Mouse (Mus musculus) heart, adult 11 months (tissue): ENCODE results near the gene Slc4a1ap.
A peak's percentile ranks its signal among the peaks of the same experiment; 100 is the strongest.
"Not testable (repeated sequence)": the region's sequence is repeated elsewhere in the genome, so short reads cannot be mapped to it uniquely, and the experiment has no call there.

Source experiments
- DNase-seq: peaks from one replicate; pipeline ENCODE4 v3.0.0; 2022

The Slc4a1ap gene

DNA sequence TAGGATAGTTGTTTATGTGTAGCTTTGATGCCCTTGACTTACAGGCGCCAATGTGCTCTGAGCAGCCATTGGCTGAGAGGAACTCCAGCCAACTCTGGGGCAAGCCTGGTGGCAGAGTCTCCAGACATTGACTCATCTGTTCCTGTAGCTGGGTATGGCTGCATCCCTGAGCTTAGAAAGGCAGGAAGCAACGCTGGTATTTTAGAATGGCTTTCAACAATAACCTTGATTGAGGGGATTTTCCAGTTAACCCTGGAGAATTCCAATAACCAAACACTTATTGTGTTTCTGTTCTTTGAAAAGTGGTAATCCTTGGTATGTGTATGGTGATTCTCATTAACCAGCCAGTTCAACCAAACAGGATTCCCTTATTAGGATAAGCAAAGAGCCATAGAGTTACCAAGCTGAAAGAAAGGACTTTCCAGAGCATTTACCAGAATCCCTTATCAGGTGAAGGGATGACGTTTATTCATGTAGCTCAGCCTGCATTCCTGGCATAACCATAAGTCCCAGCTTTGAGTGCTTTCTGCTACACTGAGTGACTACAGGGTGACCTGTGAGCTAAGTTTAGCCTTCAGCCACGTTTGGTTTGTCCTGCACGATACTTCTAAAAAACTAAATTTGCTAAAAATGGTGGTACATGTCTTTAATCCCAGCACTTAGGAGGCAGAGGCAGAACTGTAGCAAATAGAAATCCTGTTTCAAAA is 41.3 kb downstream of the Slc4a1ap start:
- peak; percentile 73 for DNase-seq

DNA sequence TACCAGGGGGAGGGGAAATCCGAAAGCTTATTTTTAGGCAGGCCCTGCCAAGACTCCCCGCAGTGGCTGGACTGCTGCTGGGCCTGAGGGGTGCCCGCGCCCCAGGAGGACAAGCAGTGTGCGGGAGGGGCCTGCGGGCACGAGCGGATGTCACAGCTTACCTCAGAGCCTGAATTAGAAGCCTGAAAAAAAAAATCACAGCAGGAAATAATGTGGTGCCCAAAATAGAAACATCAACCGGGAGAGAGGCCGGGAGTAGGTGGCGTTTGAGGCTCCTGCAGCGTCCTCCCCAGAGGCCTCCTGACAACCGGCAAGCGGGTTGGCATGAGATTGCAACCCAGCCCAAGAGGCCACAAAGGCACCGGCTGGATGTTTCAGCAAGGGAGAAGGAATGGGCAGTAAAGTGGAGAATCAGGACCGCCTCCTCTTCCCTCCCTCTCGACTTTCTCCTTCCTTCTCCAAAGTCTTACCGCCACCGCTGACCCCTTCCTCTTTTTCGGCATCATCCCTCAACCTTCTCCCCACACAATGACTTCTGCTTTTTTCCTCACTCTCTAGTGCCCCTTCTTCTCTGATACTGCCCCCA is 44.3 kb downstream of the Slc4a1ap start:
- DNase-seq: peak; percentile 99

DNA sequence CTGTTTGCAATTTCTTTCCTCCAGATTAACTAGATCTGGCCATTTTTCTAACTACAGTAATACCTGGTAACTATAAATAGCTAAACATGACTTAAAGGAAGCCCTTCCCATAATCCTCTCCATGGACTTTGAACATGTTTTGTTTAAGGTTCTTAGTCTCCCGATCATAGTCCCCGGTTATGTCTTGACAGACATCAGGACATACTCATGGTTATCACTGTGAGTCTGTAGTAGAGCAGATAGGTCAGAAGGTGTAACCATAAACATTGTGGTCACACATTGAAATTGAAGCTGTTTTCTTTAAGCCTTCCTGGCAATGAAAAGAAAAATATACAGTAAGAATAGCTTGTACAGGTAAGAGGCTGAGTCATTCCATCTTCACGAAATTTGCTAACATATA is 46.9 kb downstream of the Slc4a1ap start:
- DNase-seq: no peak

DNA sequence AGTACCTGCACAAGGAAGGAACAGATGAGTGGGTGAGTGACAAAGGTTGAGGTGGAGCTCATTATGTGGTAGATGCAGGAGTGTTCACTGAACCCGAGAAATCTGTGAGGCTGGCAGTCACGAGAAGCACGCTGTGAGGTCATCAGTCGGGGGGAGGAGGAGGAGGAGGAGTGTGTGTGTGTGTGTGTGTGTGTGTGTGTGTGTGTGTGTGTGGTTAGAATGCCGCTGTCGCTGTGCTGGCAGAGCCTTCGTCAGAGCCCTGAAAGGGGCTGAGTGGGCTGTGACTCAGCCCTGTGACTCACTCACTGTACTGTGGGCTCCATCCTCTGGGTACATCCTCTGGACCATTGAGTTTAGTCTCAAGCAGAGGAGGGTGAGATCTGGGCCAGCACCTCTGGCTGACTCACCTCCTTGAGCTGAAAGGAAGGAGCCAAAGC is 49.8 kb downstream of the Slc4a1ap start:
- peak; percentile 96 for DNase-seq

DNA sequence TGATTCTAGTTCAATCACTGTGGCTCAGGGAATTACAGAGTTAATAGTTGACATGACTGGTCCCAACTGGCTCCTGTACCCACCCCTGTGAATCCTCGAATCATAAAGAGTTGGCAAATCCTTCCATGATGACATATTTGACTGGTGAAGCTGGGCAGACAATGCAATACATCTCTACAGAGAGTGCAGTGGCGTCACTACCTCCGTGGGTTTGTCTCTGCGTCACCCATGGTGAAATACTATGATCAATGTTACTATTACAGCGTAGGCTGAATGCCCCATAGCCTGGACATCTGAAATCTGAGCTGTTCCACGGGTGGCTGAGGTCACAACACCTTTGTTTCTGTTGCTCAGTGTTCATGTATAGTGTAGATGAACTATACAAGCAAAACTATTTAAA is 54.5 kb downstream of the Slc4a1ap start:
- DNase-seq: no peak

DNA sequence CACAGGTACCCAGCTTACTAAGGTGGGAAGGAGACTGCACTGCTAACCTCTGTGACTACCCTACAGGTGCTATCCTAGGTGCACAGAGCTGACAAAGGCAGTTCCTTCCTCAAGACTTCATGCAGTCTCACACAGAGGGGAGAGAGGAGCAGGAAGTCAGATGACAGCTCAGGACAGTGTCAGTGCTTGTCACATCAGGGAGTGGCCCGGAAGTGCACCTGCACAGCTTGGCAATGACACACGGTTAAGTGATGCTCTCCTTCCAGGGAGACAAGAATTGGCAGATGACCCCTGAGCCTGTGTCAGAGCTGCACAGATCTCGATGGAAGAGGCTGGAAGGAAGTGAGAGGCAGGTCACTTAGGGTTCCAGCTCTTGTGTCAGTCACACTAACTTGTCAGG is 55.1 kb downstream of the Slc4a1ap start:
- peak; percentile 58 for DNase-seq

DNA sequence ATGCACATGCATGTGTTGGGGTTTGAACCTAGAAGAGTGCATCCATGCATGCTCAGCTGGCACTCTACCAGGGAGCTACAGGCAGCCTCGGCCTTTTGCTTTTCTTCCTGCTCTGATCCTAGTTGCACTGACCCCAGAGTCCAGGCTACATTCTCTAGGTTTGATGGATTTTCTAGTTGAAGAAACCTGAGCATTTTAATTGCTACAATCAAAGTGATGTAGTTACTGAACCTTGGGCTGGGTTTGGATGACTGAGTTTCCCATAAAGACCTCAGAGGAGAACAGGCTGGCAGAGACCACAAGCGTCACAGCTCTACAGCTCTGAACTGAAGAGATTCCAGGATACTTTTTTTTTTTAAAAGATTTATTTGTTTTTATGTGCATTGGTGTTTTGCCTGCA is 56.5 kb downstream of the Slc4a1ap start:
- DNase-seq: no peak

DNA sequence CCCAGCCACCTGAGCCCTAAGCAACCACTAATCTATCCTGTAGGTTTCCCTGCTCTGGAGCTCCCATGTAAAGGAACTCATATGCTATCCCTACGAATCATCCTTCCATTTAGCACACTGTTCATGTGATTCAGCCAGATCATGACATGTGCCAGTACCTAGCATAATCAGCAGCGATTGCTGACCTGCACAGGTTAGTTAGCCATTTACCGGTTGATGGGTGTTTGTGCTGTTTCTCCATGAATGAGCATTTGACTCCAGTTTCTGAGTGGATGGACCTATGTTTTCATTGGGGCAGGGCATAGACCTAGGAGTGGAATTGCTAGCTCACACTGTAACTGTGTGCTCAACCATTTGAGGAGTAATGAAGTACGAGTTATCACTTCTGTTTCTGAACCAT is 58.7 kb downstream of the Slc4a1ap start:
- no peak for DNase-seq

DNA sequence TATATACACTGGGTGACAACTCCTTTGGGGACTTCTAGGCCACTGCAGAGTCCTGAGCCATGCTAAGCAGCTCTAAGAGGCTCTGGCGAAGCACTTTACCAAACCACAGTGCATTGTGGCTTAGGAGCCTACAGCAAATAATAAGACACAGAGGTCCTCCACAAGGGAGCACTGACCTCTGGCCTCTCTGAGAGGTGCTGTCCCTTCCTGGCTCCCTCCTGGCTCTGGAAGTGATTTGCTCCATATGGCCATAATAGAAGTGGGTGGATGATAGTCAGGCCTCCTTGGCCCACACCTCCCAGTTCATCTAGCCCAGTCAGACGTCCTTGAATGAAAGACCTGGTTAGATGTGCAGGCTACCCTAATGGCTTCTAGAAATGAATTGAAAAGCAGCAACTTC is 61.2 kb downstream of the Slc4a1ap start:
- no peak for DNase-seq

DNA sequence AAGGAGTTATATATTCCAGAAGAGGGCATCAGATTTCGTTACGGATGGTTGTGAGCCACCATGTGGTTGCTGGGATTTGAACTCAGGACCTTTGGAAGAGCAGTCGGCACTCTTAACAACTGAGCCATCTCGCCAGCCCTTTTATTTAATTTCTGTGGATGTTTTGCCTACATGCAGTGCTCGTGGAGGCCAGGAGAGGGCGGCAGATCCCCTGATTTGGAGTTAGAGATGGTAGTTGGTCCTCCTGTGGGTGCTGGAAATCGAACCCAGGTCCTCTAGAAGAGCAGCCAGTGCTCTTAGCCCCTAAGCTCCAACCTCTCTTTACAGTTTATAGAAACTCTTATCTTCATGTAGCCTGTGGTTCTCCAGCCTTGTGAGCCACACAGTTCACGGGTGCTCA is 61.9 kb downstream of the Slc4a1ap start:
- DNase-seq: not testable (repeated sequence)

DNA sequence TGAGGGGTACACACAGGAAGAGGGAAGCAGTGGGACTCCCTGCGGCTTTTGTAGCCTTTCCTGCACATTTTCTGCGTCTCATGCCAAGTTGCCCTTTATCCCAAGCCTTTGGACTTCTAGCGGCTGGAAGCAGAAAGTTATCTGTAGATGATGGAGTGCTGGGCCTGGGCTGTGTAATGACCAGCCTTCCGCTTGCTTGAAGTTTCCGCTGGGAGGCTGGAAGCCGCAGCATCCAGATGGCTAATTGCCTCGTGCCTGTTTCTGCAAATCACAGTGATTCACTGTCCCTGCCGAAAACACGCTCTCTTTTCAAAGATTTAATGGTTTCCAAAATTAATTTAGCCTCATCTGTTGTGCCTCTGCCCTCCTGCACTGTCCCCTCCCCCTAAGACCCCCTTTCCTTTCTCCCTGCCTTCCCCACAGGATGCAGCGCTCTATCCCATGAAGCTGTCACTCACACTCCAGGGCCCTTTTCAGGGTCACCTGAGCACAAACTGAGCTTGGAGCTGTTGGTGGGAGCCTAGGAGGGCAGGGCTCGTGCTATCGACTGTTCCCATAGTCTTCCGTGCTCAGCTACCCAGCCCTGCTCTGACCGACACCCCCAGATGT is 63.0 kb downstream of the Slc4a1ap start:
- DNase-seq: peak; percentile 88

DNA sequence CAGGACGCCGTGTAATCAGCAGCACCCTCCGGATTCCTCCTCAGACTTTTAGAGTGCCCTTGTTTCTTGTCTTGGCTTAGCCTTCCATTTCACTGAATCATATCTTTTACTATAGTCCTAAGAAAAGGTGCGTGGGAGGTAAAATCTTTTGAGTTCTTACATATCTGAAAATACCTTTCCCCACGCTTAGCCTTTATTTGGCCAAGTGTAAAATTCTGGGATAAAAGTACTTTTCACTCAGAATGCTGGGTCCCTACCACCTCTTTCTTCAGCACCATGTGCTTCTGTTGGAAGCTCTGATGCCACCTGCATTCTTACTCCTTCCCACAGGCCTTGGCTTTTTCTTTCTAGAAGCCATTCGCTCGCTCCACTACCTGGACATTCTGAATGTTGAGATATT is 64.3 kb downstream of the Slc4a1ap start:
- DNase-seq: peak; percentile 58

DNA sequence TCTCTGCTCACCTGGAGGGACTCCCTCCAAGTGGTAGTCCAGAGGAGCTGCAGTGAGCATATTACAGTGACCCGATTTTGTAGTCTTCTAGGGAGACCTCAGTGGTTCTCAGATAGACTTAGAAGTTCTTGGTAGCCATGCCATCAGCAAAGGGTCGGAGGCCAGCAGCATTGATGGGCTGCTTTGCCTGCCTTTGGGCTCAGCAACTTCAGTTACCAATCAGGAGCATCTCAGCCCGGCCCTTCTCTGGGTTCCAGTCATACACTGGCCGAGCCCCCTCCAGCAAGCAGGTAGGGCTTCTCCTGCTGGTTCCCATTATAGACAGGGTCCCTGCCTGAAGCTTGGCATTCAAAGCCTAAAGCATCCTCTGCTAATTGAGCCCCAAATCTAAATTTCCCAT is 69.1 kb downstream of the Slc4a1ap start:
- peak; percentile 89 for DNase-seq

DNA sequence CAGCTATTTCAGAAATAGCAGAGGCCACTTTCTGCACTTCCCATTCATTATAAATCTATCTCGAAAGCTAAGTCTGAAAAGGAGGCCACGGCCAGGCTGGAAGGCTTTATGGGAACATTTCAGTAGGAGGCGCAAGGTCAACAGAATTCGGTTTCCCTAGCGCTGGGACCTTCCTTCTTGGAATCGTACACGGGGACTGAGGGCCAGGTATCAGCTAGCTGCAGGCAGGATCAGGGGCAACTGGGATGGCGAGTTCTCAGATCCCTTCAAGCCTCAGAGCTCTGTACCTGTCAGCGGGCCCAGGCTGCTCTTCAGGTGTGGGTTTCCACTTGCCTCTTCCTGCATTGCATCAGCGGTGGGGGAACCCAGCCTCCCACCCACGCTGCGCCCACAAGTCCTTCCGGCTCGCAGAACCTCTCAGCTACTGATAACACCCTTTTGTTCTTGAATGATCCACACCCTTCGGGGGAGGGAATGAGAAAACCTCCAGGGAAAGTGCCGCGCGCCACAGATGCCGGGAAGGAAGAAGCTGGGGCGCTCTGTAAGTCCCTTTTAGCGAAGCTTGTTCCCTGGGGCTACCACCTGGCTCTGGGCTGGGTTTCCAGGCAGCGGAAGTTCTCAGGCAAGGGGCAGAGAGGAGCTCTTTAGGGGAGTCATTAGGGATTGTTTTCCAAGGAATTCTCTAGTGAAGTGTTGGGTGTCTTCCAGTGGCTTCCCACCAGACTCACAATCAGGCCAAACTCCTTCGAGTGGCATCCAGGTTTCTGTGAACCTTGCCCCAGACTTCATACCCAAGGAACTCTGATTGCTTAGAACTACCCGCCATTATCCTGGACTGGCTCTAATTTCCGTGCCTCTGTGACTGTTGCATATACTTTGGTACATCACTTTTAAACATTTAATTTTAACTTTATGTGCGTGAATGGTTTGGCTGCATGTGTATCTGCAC is 70.0 kb downstream of the Slc4a1ap start, which contains the start of gene Mrpl33:
Gene Mrpl33, plus strand, starts transcription at position 455 of the 949 bp plus-strand sequence.
- DNase-seq: peak; percentile 97

DNA sequence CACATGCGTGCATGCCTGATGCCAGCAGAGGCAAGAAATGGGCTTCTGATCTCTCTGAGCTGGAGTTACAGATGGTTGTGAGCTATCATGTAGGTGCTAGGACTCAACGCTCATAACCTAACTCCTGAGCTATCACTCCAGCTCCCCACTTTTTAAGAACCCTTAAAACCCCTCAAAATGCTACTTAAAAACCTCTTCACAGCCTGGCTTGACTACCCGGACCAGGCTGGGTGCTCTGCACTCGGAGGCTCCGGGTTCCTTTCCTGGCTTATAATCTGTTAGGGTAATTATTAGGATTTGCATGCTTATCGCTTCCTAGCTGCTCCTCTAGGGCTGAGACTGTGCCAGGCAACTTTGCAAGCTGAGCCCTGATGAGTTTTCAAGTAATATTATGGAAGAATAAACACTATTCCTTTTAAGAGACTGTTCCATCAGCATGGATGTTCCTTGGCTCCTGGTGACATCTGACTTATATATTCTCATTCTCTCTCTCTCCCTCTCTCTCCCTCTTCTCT is 70.7 kb downstream of the Slc4a1ap start:
- DNase-seq: no peak

DNA sequence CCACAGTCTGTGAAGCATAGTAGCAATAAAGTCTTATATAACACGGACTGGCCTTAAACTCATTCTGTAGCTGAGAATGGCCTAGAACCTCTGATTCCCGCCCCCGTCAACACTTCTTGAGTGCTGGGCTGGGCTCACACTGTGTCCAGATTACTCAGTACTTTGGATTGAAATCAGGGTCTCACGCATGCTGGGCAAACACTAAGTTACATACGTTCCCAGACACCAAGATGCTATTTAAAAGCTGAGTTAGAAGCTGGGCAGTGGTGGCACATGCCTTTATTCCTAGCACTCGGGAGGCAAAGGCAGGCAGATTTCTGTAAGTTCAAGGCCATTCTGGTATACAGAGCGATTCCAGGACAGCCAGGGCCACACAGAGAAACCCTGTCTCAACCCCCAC is 71.3 kb downstream of the Slc4a1ap start:
- no peak for DNase-seq

DNA sequence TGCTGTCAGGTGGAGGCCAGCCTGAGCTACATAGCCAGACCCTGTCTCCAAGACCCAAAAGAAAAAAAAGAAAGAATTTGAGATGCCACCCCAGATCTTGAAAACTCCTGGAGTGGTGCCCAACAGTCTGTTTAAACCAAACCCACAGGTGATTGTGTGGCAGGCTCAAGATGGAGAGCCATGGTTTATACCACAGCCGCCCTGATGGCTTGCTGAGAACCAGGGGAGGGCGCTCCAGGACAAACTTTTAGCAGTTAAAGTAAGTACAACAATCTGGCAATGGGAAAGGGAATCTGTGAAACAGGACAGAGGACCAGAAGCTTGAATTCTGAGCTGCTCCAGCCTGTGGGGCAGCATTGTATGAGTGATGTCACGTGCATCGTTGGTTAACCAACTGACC is 71.8 kb downstream of the Slc4a1ap start:
- peak; percentile 91 for DNase-seq

DNA sequence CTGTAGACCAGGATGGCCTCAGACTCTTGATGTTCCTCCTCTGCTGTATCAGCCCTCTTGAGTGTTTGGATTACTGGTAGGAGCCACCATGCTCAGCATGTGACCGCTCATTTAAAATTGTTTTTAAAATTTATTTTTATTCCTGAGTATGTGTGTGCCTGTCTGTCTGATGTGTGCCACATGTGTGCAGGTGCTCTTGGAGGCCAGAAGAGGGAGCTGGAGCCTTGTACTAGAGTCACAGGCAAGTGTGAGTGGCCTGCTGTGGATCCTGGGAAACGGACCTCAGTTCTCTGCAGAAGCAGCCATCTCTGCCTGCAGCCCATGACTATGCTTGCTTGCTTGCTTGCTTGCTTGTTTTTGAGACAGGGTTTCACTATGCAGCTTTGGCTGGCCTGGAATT is 72.4 kb downstream of the Slc4a1ap start:
- peak; percentile 77 for DNase-seq

DNA sequence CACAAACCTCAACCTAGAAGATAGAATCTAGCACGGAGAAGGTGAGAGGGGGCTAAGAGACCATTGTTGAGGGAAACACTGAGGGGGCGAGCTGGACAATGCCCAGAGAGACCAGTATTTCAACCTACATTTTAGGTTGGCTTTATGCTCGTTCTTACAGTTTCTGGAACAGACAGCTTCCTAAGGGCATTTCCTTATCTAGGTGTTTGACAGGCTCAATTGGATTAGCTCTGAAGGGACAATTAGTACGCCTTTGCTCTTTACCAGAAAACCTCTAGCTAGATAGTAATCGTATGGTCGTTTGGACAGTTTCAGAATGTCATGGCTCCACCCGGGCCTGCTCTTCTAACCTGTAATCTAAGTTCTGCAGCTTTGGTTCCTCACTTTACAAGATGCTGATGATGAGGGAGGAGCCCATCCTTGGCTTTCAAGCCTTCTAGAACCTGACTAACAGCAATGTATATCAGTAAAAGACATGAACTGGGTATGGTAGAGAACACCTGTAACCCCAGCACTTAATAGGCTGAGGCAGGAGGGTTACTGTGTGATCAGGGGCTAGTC is 74.4 kb downstream of the Slc4a1ap start:
- DNase-seq: peak; percentile 74

DNA sequence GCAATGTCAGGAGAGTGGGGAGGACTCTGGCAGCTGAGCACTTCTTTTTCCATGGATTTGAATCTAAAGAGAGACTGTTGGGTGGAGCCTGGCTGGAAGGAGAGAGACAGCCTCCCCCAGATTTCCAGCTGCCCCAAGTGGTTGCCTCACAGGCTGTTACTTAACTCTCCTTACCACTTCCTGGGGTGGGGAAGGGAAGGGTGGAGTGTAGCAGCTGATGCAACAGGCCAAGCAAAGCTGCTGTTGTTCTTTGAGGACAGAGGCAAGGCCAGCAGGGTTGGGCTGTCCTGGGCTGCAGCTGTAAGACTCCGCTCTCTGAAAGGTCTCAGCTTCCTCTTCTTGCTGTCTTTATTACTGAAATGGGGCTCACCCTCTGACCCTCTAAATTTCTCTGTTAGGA is 75.6 kb downstream of the Slc4a1ap start:
- peak; percentile 99 for DNase-seq

DNA sequence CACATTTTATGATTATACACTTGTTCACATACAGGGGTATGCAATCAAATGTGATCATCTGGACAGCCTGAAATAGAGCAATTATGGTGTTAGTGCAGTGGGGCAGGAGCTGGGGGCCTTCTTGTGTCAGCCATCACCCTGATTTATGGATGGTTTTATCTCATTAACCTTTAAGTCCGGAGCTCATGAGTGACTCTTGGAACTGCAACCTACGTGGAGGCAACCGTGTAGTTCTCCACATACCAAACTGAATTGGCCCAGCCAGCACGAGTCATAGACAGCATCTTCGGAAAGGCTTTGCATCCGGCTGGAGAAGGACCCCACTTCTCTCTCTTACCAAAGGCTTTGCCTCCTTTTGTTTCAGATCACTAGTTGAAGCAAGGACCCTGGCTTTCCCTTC is 77.0 kb downstream of the Slc4a1ap start:
- no peak for DNase-seq

DNA sequence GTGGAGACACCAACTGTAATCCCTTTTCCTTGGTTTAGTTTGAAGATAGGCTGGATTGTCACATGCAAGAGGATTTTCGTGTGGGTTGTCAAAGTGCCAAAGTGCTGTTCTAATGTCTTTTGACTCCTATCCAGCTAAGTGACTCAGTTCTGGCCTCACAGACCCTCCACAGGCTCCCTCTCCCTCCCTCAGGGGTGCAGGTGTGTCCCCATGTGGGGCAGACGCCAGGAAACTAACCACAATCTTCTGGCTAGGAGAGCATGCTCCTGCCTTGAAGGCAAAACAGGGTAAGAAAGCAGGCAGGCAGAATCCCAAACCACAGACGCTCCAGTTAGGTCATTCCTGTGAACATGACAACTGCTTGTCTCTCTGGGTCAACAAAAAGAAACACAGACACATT is 79.4 kb downstream of the Slc4a1ap start:
- peak; percentile 97 for DNase-seq
